Mouse (Mus musculus) CH12.LX (cell line): ENCODE data around the gene Ctc1.

Experiments used
- BHLHE40 ChIP-seq: IDR thresholded peaks from 2 replicates; pipeline ENCODE4 v1.6.1; 2011; ENCODE audit warnings: mild to moderate bottlenecking, low read depth, low read length, improper control_type of control experiment
- CTCF ChIP-seq, 2 experiments: IDR thresholded peaks in 1 of 2; conservative IDR thresholded peaks in 1 of 2; 2 replicates each; pipeline ENCODE4 v1.5.1; 2011 to 2012; ENCODE audit warnings: low read depth in 2 of 2, low read length in 2 of 2, improper control_type of control experiment in 1 of 2, inconsistent platforms in 1 of 2, mild to moderate bottlenecking in 1 of 2, moderate library complexity in 1 of 2
- MAFK ChIP-seq: IDR thresholded peaks from 2 replicates; pipeline ENCODE4 v1.6.1; 2011; ENCODE audit warnings: low read length, improper control_type of control experiment; ENCODE audit not compliant: insufficient replicate concordance

DNA sequence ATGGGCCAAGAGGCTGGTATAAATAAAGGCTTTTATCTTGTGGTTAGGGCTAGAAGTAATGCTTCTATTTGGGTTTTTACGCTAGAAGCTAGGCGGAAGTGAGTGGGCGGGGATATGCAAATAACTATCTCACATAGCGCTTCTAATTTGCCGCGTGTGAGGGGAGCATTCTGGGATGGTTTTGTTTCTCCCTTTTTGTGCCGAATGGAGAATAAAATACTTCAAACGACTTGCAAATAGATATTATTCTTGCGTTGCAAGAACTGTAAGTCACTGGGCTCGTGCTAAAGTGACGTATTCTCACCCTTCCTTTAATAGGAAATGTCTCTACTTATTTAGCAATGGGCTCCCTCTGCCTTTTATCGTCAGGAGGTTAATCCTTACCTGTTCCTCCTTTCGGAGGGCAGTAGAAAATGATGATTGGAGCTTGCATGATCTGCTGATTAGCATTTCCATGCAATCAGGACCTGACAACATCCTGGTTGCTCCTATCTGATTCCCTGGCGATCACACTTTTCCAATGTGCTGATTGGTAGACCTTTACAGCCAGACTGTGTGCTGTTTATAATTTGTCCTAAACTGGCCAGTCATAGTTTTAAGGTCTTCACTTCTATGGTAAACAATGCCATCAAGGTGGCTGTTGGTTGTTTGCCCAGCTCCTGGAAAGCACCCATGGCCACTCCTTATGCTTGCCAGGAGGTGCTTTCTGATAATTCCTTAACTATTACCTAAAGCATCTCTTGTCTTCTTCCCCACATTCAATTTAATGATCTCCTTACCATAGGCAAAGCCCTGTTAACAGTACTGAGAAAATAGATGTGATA is 57.6 kb downstream of the Ctc1 start:
- TF ChIP-seq CTCF (conservative IDR thresholded peaks at IDR 0.05 in 1 of 2, IDR thresholded peaks at IDR 0.05 in 1 of 2; ENCODE audit: low read depth in 2 of 2, low read length in 2 of 2) (no peak; a peak in 1 of 4 replicates), MAFK (peak; percentile 95), BHLHE40 (peak; percentile 77)
